Comparison of ENCODE assay signal across 27 mouse cellular contexts in the genomic region with DNA sequence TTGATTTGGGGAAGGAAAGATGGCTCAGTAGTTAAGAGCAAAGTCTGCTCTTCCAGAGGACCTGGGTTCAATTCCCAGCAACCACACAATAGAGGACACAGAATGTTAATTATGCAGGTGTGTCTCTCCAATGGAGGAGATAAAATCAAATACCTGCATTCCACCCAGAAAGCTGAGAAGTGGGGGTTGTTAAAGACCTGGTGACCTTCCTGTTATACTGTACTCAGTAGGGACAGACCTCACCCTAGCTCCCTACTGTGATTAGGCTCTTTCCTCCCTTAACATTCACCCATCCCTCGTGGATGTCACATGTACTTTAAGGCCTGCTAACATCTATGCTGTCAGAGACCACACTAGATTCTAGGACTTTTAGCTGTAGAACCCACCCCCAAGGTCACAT. TPM values are rescaled to one million over a fixed set of nuclear protein-coding genes. Genes with fewer than 3 reads are reported as not detected.
DNase-seq lines count a peak whose midpoint lies in the region; ATAC-seq and TF ChIP-seq lines count a peak whose summit lies in the region.
"Had no signal": no experiment of that assay in that cellular context is flagged by ENCODE, and none has a peak within 500 bp of the region (broad histone marks: within the 10 kb centered on the region; RNA-seq: fewer than 3 reads in every experiment).

No protein-coding gene starts in this region.

- peak; percentile 34 for DNase-seq in heart, adult 11 months
- no peak for DNase-seq in heart, embryonic 10.5 days (ENCODE audit: low spot score)
- DNase-seq in ES-CJ7 (ENCODE audit: low read depth, low spot score) (peak; percentile 95), R1 (ENCODE audit: low read depth, low spot score) (peak; percentile 99)
- DNase-seq in kidney, postnatal 10 days = no peak
- no peak for DNase-seq in adrenal gland, adult 18-20 months (ENCODE audit: low spot score in 2 of 2)
- DNase-seq: adrenal gland, adult 2 months; adrenal gland, postnatal 10 days; adrenal gland, postnatal 25 days; B cell, adult 2 months; cerebellum, adult 11-12 months; cerebellum, adult 2 months; cerebellum, adult 9-10 months; cerebellum, postnatal 10 days; cerebellum, postnatal 25 days; forebrain, postnatal 0 days had no signal

- H3K9me3 ChIP-seq in heart, embryonic 10.5 days = no peaks in the 10 kb centered on the region
- H3K9me3 ChIP-seq in E14TG2a.4 (ENCODE audit: low read length) = no peaks in the 10 kb centered on the region
- no peaks in the 10 kb centered on the region for H3K9me3 ChIP-seq in neural tube, embryonic 15.5 days (replicated peaks)
- H3K9me3 ChIP-seq: embryonic facial prominence, embryonic 10.5 days; embryonic facial prominence, embryonic 12.5 days; forebrain, embryonic 13.5 days; forebrain, embryonic 15.5 days; G1E had no signal

- peaks cover 59% of the 10 kb centered on the region for H3K36me3 ChIP-seq in heart, embryonic 10.5 days
- peaks cover 81% of the 10 kb centered on the region for H3K36me3 ChIP-seq in E14TG2a.4 (ENCODE audit: insufficient read depth, low read length)
- peaks cover 20% of the 10 kb centered on the region for H3K36me3 ChIP-seq in neural tube, embryonic 15.5 days

- H3K4me2 ChIP-seq in neural tube, embryonic 15.5 days = no peak overlapping the region
- H3K4me2 ChIP-seq: embryonic facial prominence, embryonic 12.5 days; forebrain, embryonic 13.5 days; forebrain, embryonic 15.5 days had no signal

- no peak overlapping the region for H3K4me3 ChIP-seq in heart, embryonic 10.5 days
- H3K4me3 ChIP-seq in E14TG2a.4 (replicated peaks; ENCODE audit: low read length) = peak overlapping the region; percentile 98
- no peak overlapping the region for H3K4me3 ChIP-seq in neural tube, embryonic 15.5 days (replicated peaks)
- H3K4me3 ChIP-seq: embryonic facial prominence, embryonic 10.5 days; embryonic facial prominence, embryonic 12.5 days; forebrain, embryonic 13.5 days; forebrain, embryonic 15.5 days had no signal

- no peak overlapping the region for H3K9ac ChIP-seq in neural tube, embryonic 15.5 days (replicated peaks)
- H3K9ac ChIP-seq: embryonic facial prominence, embryonic 12.5 days; forebrain, embryonic 13.5 days; forebrain, embryonic 15.5 days; forebrain, postnatal 0 days had no signal

- no peak for TF ChIP-seq CTCF in E14TG2a.4 (conservative IDR thresholded peaks at IDR 0.05; ENCODE audit: low read length)

- H3K27me3 ChIP-seq in heart, embryonic 10.5 days (ENCODE audit: insufficient read depth, poor library complexity, severe bottlenecking) = no peaks in the 10 kb centered on the region
- H3K27me3 ChIP-seq in E14TG2a.4 (ENCODE audit: insufficient read depth, low read length) = no peaks in the 10 kb centered on the region
- H3K27me3 ChIP-seq in neural tube, embryonic 15.5 days (replicated peaks) = no peaks in the 10 kb centered on the region
- H3K27me3 ChIP-seq: CH12.LX; embryonic facial prominence, embryonic 12.5 days; forebrain, embryonic 13.5 days; forebrain, embryonic 15.5 days; Patski had no signal

- peaks cover 9% of the 10 kb centered on the region; the same call in 1 of the 2 replicates for H3K4me1 ChIP-seq in heart, embryonic 10.5 days
- H3K4me1 ChIP-seq in E14TG2a.4 (replicated peaks; ENCODE audit: low read depth, low read length) = peaks cover 73% of the 10 kb centered on the region
- peaks cover 13% of the 10 kb centered on the region for H3K4me1 ChIP-seq in neural tube, embryonic 15.5 days

- WGBS in heart, embryonic 10.5 days = 84% methylated on average over 1 of the region's 1 CpGs
- WGBS in neural tube, embryonic 15.5 days = 89% methylated on average over 1 of the region's 1 CpGs

- no peak overlapping the region for H3K27ac ChIP-seq in heart, embryonic 10.5 days
- no peak overlapping the region for H3K27ac ChIP-seq in neural tube, embryonic 15.5 days (replicated peaks)
- H3K27ac ChIP-seq: embryonic facial prominence, embryonic 10.5 days; embryonic facial prominence, embryonic 12.5 days; forebrain, embryonic 13.5 days; forebrain, embryonic 15.5 days had no signal

- no peak for ATAC-seq in neural tube, embryonic 15.5 days (ENCODE audit: low FRiP score)
- ATAC-seq: activated CD4-positive, CD25-positive, alpha-beta regulatory T cell, adult 4 months; CD4-positive, CD25-positive, alpha-beta regulatory T cell, adult 4 months; forebrain, embryonic 13.5 days; forebrain, embryonic 15.5 days; forebrain, postnatal 0 days; Patski had no signal

RNA-seq across cellular contexts. Expression of a gene that starts 5.2 kb away (rescaled TPM):
- 59.8 and 74.4 TPM in 2 replicates for polyA plus RNA-seq in heart, embryonic 10.5 days (2016; fragmentation: Nextera tagmentation; extraction: Ambion mirVana)
- 27.5 and 37.3 TPM in 2 replicates for polyA plus RNA-seq in neural tube, embryonic 15.5 days (2015; fragmentation: Nextera tagmentation; extraction: Ambion mirVana)
- total RNA-seq in adrenal gland, adult 18-20 months (2021) = 10 to 100 TPM; 50.8 to 54.5 TPM

RNA-seq across cellular contexts. Expression of a gene that starts 34.6 kb away (rescaled TPM):
- 131 and 136 TPM in 2 replicates for polyA plus RNA-seq in heart, embryonic 10.5 days (2016; fragmentation: Nextera tagmentation; extraction: Ambion mirVana)
- 135 and 139 TPM in 2 replicates for polyA plus RNA-seq in neural tube, embryonic 15.5 days (2015; fragmentation: Nextera tagmentation; extraction: Ambion mirVana)
- total RNA-seq in adrenal gland, adult 18-20 months (2021) = 100 to 1,000 TPM in 1 of 2 experiments, 10 to 100 TPM in 1; 88.2 to 100 TPM

Comparison
In these comparisons a context has a peak if more than half of its experiments do, and no peak if none do; other contexts are left out.
1. DNase-seq: peak in heart, adult 11 months (single experiment), ES-CJ7 (single experiment) and R1 (single experiment); none in heart, embryonic 10.5 days (single experiment), kidney, postnatal 10 days (single experiment) and adrenal gland, adult 18-20 months (0 of 2).